In genomic region chr2:144329451-144329850, GRCm38 (mm10) we compare ENCODE assay signal across 14 mouse cellular contexts. TPM values are rescaled to one million over a fixed set of nuclear protein-coding genes. Genes with fewer than 3 reads are reported as not detected.
A peak's percentile ranks its signal among the peaks of the same experiment; 100 is the strongest.
DNase-seq lines count a peak whose midpoint lies in the region; ATAC-seq and TF ChIP-seq lines count a peak whose summit lies in the region.
"Had no signal": no experiment of that assay in that cellular context is flagged by ENCODE, and none has a peak within 500 bp of the region (broad histone marks: within the 10 kb centered on the region; RNA-seq: fewer than 3 reads in every experiment).

No protein-coding gene starts in this region.

- WGBS in kidney, postnatal 0 days = 5% methylated on average over 9 of the region's 10 CpGs
- WGBS in limb, embryonic 15.5 days = 3% methylated on average over 5 of the region's 10 CpGs

- peaks cover 34% of the 10 kb centered on the region for H3K27me3 ChIP-seq in kidney, postnatal 0 days (ENCODE audit: insufficient read depth, low read length)
- peaks cover 62% of the 10 kb centered on the region for H3K27me3 ChIP-seq in limb, embryonic 15.5 days

- H3K4me1 ChIP-seq in kidney, postnatal 0 days (replicated peaks; ENCODE audit: insufficient read depth, low read length) = peaks cover 22% of the 10 kb centered on the region; the same call in 1 of the 2 replicates
- no peaks in the 10 kb centered on the region for H3K4me1 ChIP-seq in cortical plate, adult 2 months (ENCODE audit: control insufficient read depth, insufficient read depth, low read length)
- H3K4me1 ChIP-seq in limb, embryonic 15.5 days = peaks cover 39% of the 10 kb centered on the region

- no peak overlapping the region for H3K4me3 ChIP-seq in kidney, postnatal 0 days (replicated peaks; ENCODE audit: low read depth, low read length)
- H3K4me3 ChIP-seq in cortical plate, adult 2 months (ENCODE audit: insufficient read depth, low read length) = peak overlapping the region; percentile 91
- peak overlapping the region; percentile 56; the same call in 1 of the 2 replicates for H3K4me3 ChIP-seq in limb, embryonic 15.5 days
- H3K4me3 ChIP-seq: erythroblast, embryonic 14.5 days had no signal

- H3K27ac ChIP-seq in kidney, postnatal 0 days = no peak overlapping the region
- no peak overlapping the region for H3K27ac ChIP-seq in cortical plate, adult 2 months (ENCODE audit: insufficient read depth, low read length)
- H3K27ac ChIP-seq in limb, embryonic 15.5 days = no peak overlapping the region

- no peak overlapping the region for H3K9ac ChIP-seq in kidney, postnatal 0 days (ENCODE audit: low read depth, low read length)
- no peak overlapping the region for H3K9ac ChIP-seq in limb, embryonic 15.5 days

- TF ChIP-seq CTCF in kidney, postnatal 0 days (IDR thresholded peaks at IDR 0.05; ENCODE audit: low read depth) = no peak
- no peak for TF ChIP-seq CTCF in cortical plate, adult 2 months (IDR thresholded peaks at IDR 0.05; ENCODE audit: extremely low read depth, insufficient read depth, low read length)

- no peak for ATAC-seq in kidney, postnatal 0 days (replicated peaks; ENCODE audit: low FRiP score, low read depth)
- no peak for ATAC-seq in limb, embryonic 15.5 days (ENCODE audit: insufficient number of reproducible peaks, low FRiP score, low TSS enrichment, low read depth)

- H3K9me3 ChIP-seq in kidney, postnatal 0 days (replicated peaks; ENCODE audit: low read length) = no peaks in the 10 kb centered on the region
- H3K9me3 ChIP-seq in limb, embryonic 15.5 days = no peaks in the 10 kb centered on the region

- TF ChIP-seq POLR2A in cortical plate, adult 2 months (IDR thresholded peaks at IDR 0.05; ENCODE audit: extremely low read depth, insufficient read depth, low read length) = no peak

- no peaks in the 10 kb centered on the region for H3K36me3 ChIP-seq in kidney, postnatal 0 days (ENCODE audit: insufficient read depth, low read length)
- no peaks in the 10 kb centered on the region for H3K36me3 ChIP-seq in limb, embryonic 15.5 days

- DNase-seq in kidney, postnatal 0 days (ENCODE audit: low spot score) = no peak
- DNase-seq in kidney, postnatal 4 days = no peak
- peak; percentile 63 for DNase-seq in ES-CJ7 (ENCODE audit: low read depth, low spot score)
- no peak for DNase-seq in right cerebral cortex, adult 18-20 months
- DNase-seq in adipocyte (ENCODE audit: low spot score) = no peak
- DNase-seq: adrenal gland, postnatal 14 days; cerebellum, adult 11 months; kidney, adult 9 months had no signal

- peak overlapping the region; percentile 27 for H3K4me2 ChIP-seq in kidney, postnatal 0 days (ENCODE audit: low read length)
- H3K4me2 ChIP-seq in limb, embryonic 15.5 days = peak overlapping the region; percentile 99

RNA-seq across cellular contexts. Expression of gene Ovol2, which starts 2.5 kb away (rescaled TPM):
- 1.2 and 1.8 TPM in 2 replicates for polyA plus RNA-seq in kidney, postnatal 0 days (2015; fragmentation: Nextera tagmentation; extraction: Ambion mirVana)
- 15.0 and 16.4 TPM in 2 replicates for polyA plus RNA-seq in cortical plate, adult 2 months (2012; rRNA removed)
- polyA plus RNA-seq in limb, embryonic 15.5 days (2015; fragmentation: Nextera tagmentation; extraction: Ambion mirVana) = 1.6 and 2.3 TPM in 2 replicates
- polyA plus RNA-seq: erythroblast, embryonic 14.5 days; midbrain, embryonic 14.5 days had no signal

RNA-seq across cellular contexts. Expression of gene Kat14, which starts 39.3 kb away (rescaled TPM):
- 36.5 and 37.5 TPM in 2 replicates for polyA plus RNA-seq in kidney, postnatal 0 days (2015; fragmentation: Nextera tagmentation; extraction: Ambion mirVana)
- polyA plus RNA-seq in cortical plate, adult 2 months (2012; rRNA removed) = 33.8 and 35.5 TPM in 2 replicates
- 40.1 and 41.8 TPM in 2 replicates for polyA plus RNA-seq in limb, embryonic 15.5 days (2015; fragmentation: Nextera tagmentation; extraction: Ambion mirVana)

RNA-seq across cellular contexts. Expression of gene Pet117, which starts 39.3 kb away (rescaled TPM):
- polyA plus RNA-seq in kidney, postnatal 0 days (2015; fragmentation: Nextera tagmentation; extraction: Ambion mirVana) = 3.2 and 3.3 TPM in 2 replicates
- 1.0 TPM in 1 of 2 replicates, not detected in the other for polyA plus RNA-seq in cortical plate, adult 2 months (2012; rRNA removed)
- polyA plus RNA-seq in limb, embryonic 15.5 days (2015; fragmentation: Nextera tagmentation; extraction: Ambion mirVana) = 2.3 and 3.4 TPM in 2 replicates
- polyA plus RNA-seq: gonadal fat pad, adult 2 months; urinary bladder, adult 2 months had no signal

RNA-seq across cellular contexts. Expression of gene Snx5, which starts 58.7 kb away (rescaled TPM):
- 103 and 112 TPM in 2 replicates for polyA plus RNA-seq in kidney, postnatal 0 days (2015; fragmentation: Nextera tagmentation; extraction: Ambion mirVana)
- polyA plus RNA-seq in cortical plate, adult 2 months (2012; rRNA removed) = 84.6 and 85.6 TPM in 2 replicates
- 107 and 120 TPM in 2 replicates for polyA plus RNA-seq in limb, embryonic 15.5 days (2015; fragmentation: Nextera tagmentation; extraction: Ambion mirVana)

RNA-seq across cellular contexts. Expression of gene Mgme1, which starts 59.0 kb away (rescaled TPM):
- polyA plus RNA-seq in kidney, postnatal 0 days (2015; fragmentation: Nextera tagmentation; extraction: Ambion mirVana) = 16.0 and 16.6 TPM in 2 replicates
- 5.6 and 5.9 TPM in 2 replicates for polyA plus RNA-seq in cortical plate, adult 2 months (2012; rRNA removed)
- polyA plus RNA-seq in limb, embryonic 15.5 days (2015; fragmentation: Nextera tagmentation; extraction: Ambion mirVana) = 18.7 and 19.4 TPM in 2 replicates
